In the genomic region with DNA sequence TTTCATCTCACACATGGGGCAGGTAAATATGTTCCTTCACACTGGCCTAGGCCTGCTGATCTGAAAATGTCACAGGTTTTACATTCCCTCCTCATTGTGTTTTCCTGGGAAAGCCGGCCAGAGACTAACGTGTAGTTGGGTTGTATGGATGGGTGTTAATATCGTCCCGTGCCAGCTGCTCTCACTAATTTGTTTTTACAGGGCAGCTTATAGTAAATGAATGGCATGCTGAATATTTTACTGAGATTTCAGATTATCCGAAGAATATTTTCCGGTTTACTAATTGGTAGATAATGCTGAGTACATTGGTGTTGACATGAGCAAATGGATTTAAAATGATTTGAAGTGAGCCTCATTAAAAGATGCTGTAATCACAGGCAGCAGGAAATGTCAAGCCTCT, we compare ENCODE assay signal across 22 mouse cellular contexts. TPM values are rescaled to one million over a fixed set of nuclear protein-coding genes. Genes with fewer than 3 reads are reported as not detected.
A peak's percentile ranks its signal among the peaks of the same experiment; 100 is the strongest.
DNase-seq lines count a peak whose midpoint lies in the region; ATAC-seq and TF ChIP-seq lines count a peak whose summit lies in the region.
"Had no signal": no experiment of that assay in that cellular context is flagged by ENCODE, and none has a peak within 500 bp of the region (broad histone marks: within the 10 kb centered on the region; RNA-seq: fewer than 3 reads in every experiment).

No protein-coding gene starts in this region.

- H3K9me3 ChIP-seq in heart, embryonic 12.5 days (replicated peaks) = no peaks in the 10 kb centered on the region
- H3K9me3 ChIP-seq: forebrain, embryonic 10.5 days; forebrain, embryonic 15.5 days; heart, embryonic 13.5 days; intestine, embryonic 15.5 days had no signal

- H3K27me3 ChIP-seq in heart, embryonic 12.5 days (replicated peaks) = no peaks in the 10 kb centered on the region
- H3K27me3 ChIP-seq: forebrain, embryonic 15.5 days; heart, embryonic 13.5 days; intestine, embryonic 15.5 days had no signal

- WGBS in heart, embryonic 12.5 days = 78% methylated on average over 6 of the region's 6 CpGs

- peak; percentile 80 for DNase-seq in heart, adult 11 months
- DNase-seq in Muller cell, postnatal 12 days (ENCODE audit: inconsistent ontology term) = peak; percentile 56
- DNase-seq in brain, embryonic 14.5 days (ENCODE audit: low read depth) = peak; percentile 68
- no peak for DNase-seq in right cerebral cortex, postnatal 36 days (ENCODE audit: low spot score in 2 of 2)
- DNase-seq in ovary, postnatal 36 days (ENCODE audit: low spot score) = no peak
- DNase-seq: adrenal gland, adult 8-10 months; adrenal gland, postnatal 25 days; cerebellum, adult 9-10 months; cerebellum, postnatal 14 days; gastrocnemius, adult 2 months; gastrocnemius, postnatal 14 days; heart, adult 18-20 months; heart, postnatal 14 days; heart, postnatal 4 days had no signal

- no peak overlapping the region for H3K4me2 ChIP-seq in heart, embryonic 12.5 days
- H3K4me2 ChIP-seq: forebrain, embryonic 15.5 days; heart, embryonic 13.5 days; intestine, embryonic 15.5 days had no signal

- H3K4me3 ChIP-seq in heart, embryonic 12.5 days = no peak overlapping the region
- H3K4me3 ChIP-seq: forebrain, embryonic 10.5 days; forebrain, embryonic 15.5 days; gastrocnemius, adult 2 months; heart, embryonic 13.5 days; intestine, embryonic 15.5 days had no signal

- H3K36me3 ChIP-seq in heart, embryonic 12.5 days = no peaks in the 10 kb centered on the region
- H3K36me3 ChIP-seq: forebrain, embryonic 15.5 days; heart, embryonic 13.5 days; intestine, embryonic 15.5 days had no signal

- no peak for TF ChIP-seq POLR2A in brain, embryonic 14.5 days (IDR thresholded peaks at IDR 0.05; ENCODE audit: borderline replicate concordance, extremely low read depth, insufficient read depth, insufficient read length, poor library complexity, severe bottlenecking)

- H3K27ac ChIP-seq in heart, embryonic 12.5 days (ENCODE audit: poor library complexity, severe bottlenecking) = no peak overlapping the region
- H3K27ac ChIP-seq: forebrain, embryonic 10.5 days; forebrain, embryonic 15.5 days; gastrocnemius, adult 2 months; heart, embryonic 13.5 days; intestine, embryonic 15.5 days had no signal

- no peak for TF ChIP-seq CTCF in brain, embryonic 14.5 days (IDR thresholded peaks at IDR 0.05; ENCODE audit: borderline replicate concordance, extremely low read depth, insufficient read depth, insufficient read length)

- H3K4me1 ChIP-seq in heart, embryonic 12.5 days (replicated peaks) = peaks cover 17% of the 10 kb centered on the region
- H3K4me1 ChIP-seq: intestine, embryonic 15.5 days had no signal

- H3K9ac ChIP-seq in heart, embryonic 12.5 days = no peak overlapping the region
- H3K9ac ChIP-seq: forebrain, embryonic 15.5 days; heart, embryonic 13.5 days; intestine, embryonic 15.5 days had no signal

- no peak for ATAC-seq in heart, embryonic 12.5 days (ENCODE audit: insufficient number of reproducible peaks, low FRiP score)
- ATAC-seq: activated CD4-positive, CD25-positive, alpha-beta regulatory T cell, adult 4 months; CD4-positive, CD25-positive, alpha-beta regulatory T cell, adult 4 months; forebrain, embryonic 15.5 days; hindbrain, embryonic 16.5 days; intestine, embryonic 15.5 days had no signal

RNA-seq across cellular contexts. Expression of gene Cadm1, which starts 37.9 kb away (rescaled TPM):
- 18.7 and 19.9 TPM in 2 replicates for polyA plus RNA-seq in heart, embryonic 12.5 days (2016; fragmentation: Nextera tagmentation; extraction: Ambion mirVana)
- 78.1 and 103 TPM in 2 replicates for polyA plus RNA-seq in brain, embryonic 14.5 days (2012; rRNA removed)

Comparison
In these comparisons a context has a peak if more than half of its experiments do, and no peak if none do; other contexts are left out.
1. DNase-seq: peak in heart, adult 11 months (single experiment), Muller cell, postnatal 12 days (single experiment) and brain, embryonic 14.5 days (single experiment); none in right cerebral cortex, postnatal 36 days (0 of 2) and ovary, postnatal 36 days (single experiment).